Mouse (Mus musculus) liver, adult 2 months (tissue): ENCODE results near the gene Cdh22.

ENCODE experiments used
- CTCF ChIP-seq: fragments of 200-500 bp; IDR thresholded peaks from 2 replicates; pipeline ENCODE4 v1.5.1; 2011; ENCODE audit warnings: low read depth, low read length, control low read depth
- POLR2A ChIP-seq: fragments of 200-500 bp; IDR thresholded peaks from 2 replicates; pipeline ENCODE4 v1.6.1; 2011; ENCODE audit warnings: low read length, control low read depth; ENCODE audit not compliant: insufficient read depth; ENCODE audit errors: extremely low read depth

DNA sequence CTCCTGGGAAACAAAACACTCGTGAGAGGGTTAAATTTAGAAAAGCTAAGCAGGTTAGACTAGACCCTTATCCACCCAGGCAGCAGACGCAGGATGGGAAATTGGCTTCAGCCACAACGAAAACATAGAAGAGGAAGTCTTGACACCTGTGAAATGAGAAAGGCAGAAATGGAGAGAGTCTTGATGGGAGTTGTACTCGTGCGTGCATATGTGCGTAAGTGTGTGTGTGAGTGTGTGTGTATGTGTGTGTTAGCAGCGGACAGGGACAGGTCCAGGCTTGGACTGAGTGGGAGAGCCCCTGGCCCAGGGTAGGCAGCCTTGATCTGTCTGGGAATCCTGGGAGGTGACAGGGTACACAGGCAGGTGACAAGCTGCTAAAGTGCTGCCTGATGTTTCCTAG lies 36.2 kb upstream of the Cdh22 start:
- TF ChIP-seq CTCF (no peak), POLR2A (no peak)
